Mouse (Mus musculus) hindbrain, embryonic 13.5 days (tissue): ENCODE measurements around the gene Matk. TPM values are rescaled to one million over a fixed set of nuclear protein-coding genes. Genes with fewer than 3 reads are reported as not detected.

Source experiments
- ATAC-seq: fragments of 200-750 bp; cut with Nextera tagmentation; 2 replicates; pipeline ENCODE4 v1.8.0; 2017; ENCODE audit warnings: moderate TSS enrichment; ENCODE audit not compliant: low FRiP score
- H3K27ac ChIP-seq: fragments of 300-500 bp; sonication (generic); 2 replicates; pipeline ENCODE4 v1.5.1; 2015; ENCODE audit warnings: inconsistent platforms, mild to moderate bottlenecking, moderate library complexity
- H3K27me3 ChIP-seq: fragments of 300-500 bp; sonication (generic); 2 replicates; pipeline ENCODE4 v1.6.1; 2015; ENCODE audit warnings: mild to moderate bottlenecking, inconsistent platforms
- H3K36me3 ChIP-seq: fragments of 300-500 bp; sonication (generic); 2 replicates; pipeline ENCODE4 v1.6.1; 2015; ENCODE audit warnings: mild to moderate bottlenecking, inconsistent platforms
- H3K4me1 ChIP-seq: fragments of 300-500 bp; sonication (generic); replicated peaks from 2 replicates; pipeline ENCODE4 v1.6.1; 2015; ENCODE audit warnings: inconsistent platforms
- H3K4me2 ChIP-seq: fragments of 300-500 bp; sonication (generic); 2 replicates; pipeline ENCODE4 v1.6.1; 2015; ENCODE audit warnings: inconsistent platforms, mild to moderate bottlenecking, moderate library complexity
- H3K4me3 ChIP-seq: fragments of 300-500 bp; sonication (generic); 2 replicates; pipeline ENCODE4 v1.5.1; 2015; ENCODE audit warnings: mild to moderate bottlenecking, inconsistent platforms
- H3K9ac ChIP-seq: fragments of 300-500 bp; sonication (generic); 2 replicates; pipeline ENCODE4 v1.6.1; 2015; ENCODE audit warnings: mild to moderate bottlenecking, inconsistent platforms
- H3K9me3 ChIP-seq: fragments of 300-500 bp; sonication (generic); 2 replicates; pipeline ENCODE4 v1.6.1; 2016; ENCODE audit warnings: inconsistent platforms
- WGBS: fragments of 180-500 bp; shearing (Covaris S2); methylation state at CpG from one replicate; pipeline ENCODE4 v1.1.7; 2015; 5-methylcytosine and 5-hydroxymethylcytosine counted together
- polyA plus RNA-seq: library from polyadenylated mRNA; unstranded; fragments of >200 nt; fragmentation: Nextera tagmentation; extraction: Ambion mirVana; gene quantifications from 2 replicates; pipeline ENCODE4 v1.2.1, GENCODE M21; 2015

Gene Matk
- polyA plus RNA-seq, 1 experiment from 2014 or later, result 16.4 TPM

DNA sequence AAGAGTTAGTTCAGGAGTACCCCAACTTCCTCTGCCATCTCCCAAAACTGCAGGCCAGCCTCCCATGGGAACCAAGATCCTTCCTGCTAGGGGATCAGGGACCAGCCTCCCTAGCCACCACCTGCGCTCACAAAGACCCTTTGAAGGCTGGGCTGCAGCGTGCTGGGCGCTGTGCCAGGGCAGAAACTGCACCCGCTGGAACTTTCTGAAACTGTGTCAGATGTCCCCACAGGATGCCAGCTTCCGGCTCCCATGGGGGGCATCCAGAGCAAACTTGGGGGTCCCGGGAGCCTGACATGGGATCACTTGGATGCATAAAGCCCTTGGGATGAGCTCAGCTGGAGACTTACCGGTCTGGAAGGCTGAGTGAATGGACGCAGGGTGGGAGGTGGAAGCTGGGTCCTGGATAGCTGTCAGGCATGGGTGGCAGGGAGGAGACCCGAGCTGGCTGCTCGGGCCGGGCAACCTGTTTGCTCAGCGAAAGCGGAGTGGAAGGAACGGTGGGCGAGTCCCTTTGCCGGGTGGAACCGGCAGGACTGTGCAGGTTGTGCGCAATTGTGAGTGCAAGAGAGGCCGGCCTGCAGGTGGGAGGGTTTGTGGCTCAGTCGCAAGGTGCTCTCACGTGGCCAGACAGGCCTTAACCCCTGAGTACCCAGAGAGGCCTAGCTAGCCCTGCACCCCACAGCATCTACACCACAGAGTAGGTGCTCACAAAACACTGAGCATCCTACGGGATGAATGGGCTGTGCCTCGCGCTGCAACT is 38.1 kb downstream of the Matk start:
- peaks cover 37% of the 10 kb centered on the region for H3K4me1 ChIP-seq
- no peak overlapping the region for H3K4me3 ChIP-seq
- WGBS, result 16% methylated on average over 24 of the region's 24 CpGs
- no peak overlapping the region for H3K4me2 ChIP-seq
- H3K9ac ChIP-seq, result peak overlapping the region; percentile 36
- H3K9me3 ChIP-seq, result no peaks in the 10 kb centered on the region
- peaks cover 44% of the 10 kb centered on the region for H3K27me3 ChIP-seq
- no peaks in the 10 kb centered on the region for H3K36me3 ChIP-seq
- no peak for ATAC-seq
- H3K27ac ChIP-seq, result no peak overlapping the region

- Histone ChIP-seq H3K9me3 (no peaks in the 10 kb centered on the region), H3K27ac (no peak within 1 kb of the TSS), H3K36me3 (no peaks in the 10 kb centered on the region), H3K27me3 (peaks cover 44% of the 10 kb centered on the region), H3K4me2 (no peak within 1 kb of the TSS), H3K4me1 (peaks cover 40% of the 10 kb centered on the region), H3K9ac (peak within 1 kb of the TSS; percentile 36), H3K4me3 (0 out of 2 replicates have a peak within 1 kb of the TSS, but pooled peaks have one; percentile 79)
- WGBS, result 81% methylated on average over 9 of the region's 9 CpGs
- ATAC-seq, result no peak
Measured at GRCm38 (mm10) chr10:81291511-81292104, 38.9 kb downstream of the Matk start, which contains the start of gene Tjp3. Gene Tjp3, minus strand, starts transcription at chr10:81291581.

GRCm38 (mm10) chr10:81292554-81293333 is 40.0 kb downstream of the Matk start, which contains the start of gene Pip5k1c:
Gene Pip5k1c, plus strand, starts transcription at chr10:81292963.
- Histone ChIP-seq H3K9ac (peak within 1 kb of the TSS; percentile 91), H3K4me3 (peak within 1 kb of the TSS; percentile 79), H3K27me3 (peaks cover 34% of the 10 kb centered on the region), H3K4me2 (peak within 1 kb of the TSS; percentile 85), H3K36me3 (no peaks in the 10 kb centered on the region), H3K9me3 (no peaks in the 10 kb centered on the region), H3K4me1 (peaks cover 49% of the 10 kb centered on the region), H3K27ac (peak within 1 kb of the TSS; percentile 93)
- under 1% methylated on average over 56 of the region's 80 CpGs for WGBS
- peak; percentile 94 for ATAC-seq

- 5% methylated on average over 25 of the region's 25 CpGs for WGBS
- Histone ChIP-seq H3K4me1 (peaks cover 51% of the 10 kb centered on the region), H3K4me2 (peak overlapping the region; percentile 85), H3K27ac (peak overlapping the region; percentile 93), H3K36me3 (peaks cover 6% of the 10 kb centered on the region; the same call in 1 of the 2 replicates), H3K4me3 (peak overlapping the region; percentile 79), H3K27me3 (peaks cover 26% of the 10 kb centered on the region), H3K9me3 (no peaks in the 10 kb centered on the region), H3K9ac (peak overlapping the region; percentile 91)
- peak; percentile 11 for ATAC-seq
Measured at GRCm38 (mm10) chr10:81293334-81294030, 40.7 kb downstream of the Matk start.

DNA sequence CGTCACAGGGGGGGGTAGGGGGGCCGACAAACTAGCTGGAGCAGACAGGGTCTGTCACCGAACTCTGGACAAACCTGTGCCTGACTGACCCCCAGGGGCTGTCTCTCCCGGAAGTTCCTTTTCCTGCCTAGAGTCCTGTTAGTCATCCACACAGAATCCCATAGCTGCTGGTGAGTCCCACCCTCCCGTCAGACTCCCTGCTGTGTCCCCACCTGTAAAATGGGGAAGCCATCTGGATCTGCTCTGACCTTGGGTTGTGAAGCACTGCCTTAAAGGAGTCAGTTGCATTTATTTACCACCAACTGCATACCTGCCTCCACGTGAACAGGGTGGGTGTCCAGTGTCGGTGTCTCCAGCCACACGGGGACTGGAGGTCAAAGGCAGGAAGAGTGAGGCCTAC is 41.7 kb downstream of the Matk start:
- Histone ChIP-seq H3K4me1 (peaks cover 54% of the 10 kb centered on the region), H3K36me3 (peaks cover 7% of the 10 kb centered on the region; the same call in 1 of the 2 replicates), H3K4me3 (peak overlapping the region; percentile 79), H3K27ac (no peak overlapping the region), H3K27me3 (peaks cover 21% of the 10 kb centered on the region), H3K9ac (peak overlapping the region; percentile 91), H3K4me2 (peak overlapping the region; percentile 85), H3K9me3 (no peaks in the 10 kb centered on the region)
- ATAC-seq, result no peak
- 60% methylated on average over 8 of the region's 8 CpGs for WGBS

DNA sequence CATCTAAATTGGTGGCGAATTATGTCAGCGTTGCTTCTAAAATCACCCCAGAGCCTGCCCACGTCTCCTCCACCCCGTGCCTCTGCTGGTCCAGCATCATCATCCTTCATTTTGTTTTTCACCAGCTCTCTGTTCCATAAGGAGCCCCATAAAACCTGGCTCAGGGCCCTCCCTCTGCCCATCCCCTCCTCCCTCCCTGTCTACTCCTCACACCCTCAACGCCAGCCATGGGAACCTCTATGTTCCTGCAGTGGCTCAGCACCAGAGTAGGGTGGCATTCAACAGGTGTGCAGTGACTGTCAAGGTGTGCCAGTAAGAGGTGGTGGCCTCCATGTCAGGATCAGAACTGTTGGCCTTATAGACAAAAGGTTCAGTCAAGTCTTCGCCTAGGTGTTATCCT is 42.5 kb downstream of the Matk start:
- Histone ChIP-seq H3K4me3 (0 out of 2 replicates have a peak overlapping the region, but pooled peaks have one; percentile 79), H3K27me3 (peaks cover 13% of the 10 kb centered on the region), H3K36me3 (peaks cover 7% of the 10 kb centered on the region; the same call in 1 of the 2 replicates), H3K4me1 (peaks cover 61% of the 10 kb centered on the region), H3K27ac (no peak overlapping the region), H3K4me2 (peak overlapping the region; percentile 85; the same call in 1 of the 2 replicates), H3K9ac (peak overlapping the region; percentile 91), H3K9me3 (no peaks in the 10 kb centered on the region)
- ATAC-seq, result no peak
- WGBS, result 94% methylated on average over 6 of the region's 6 CpGs

DNA sequence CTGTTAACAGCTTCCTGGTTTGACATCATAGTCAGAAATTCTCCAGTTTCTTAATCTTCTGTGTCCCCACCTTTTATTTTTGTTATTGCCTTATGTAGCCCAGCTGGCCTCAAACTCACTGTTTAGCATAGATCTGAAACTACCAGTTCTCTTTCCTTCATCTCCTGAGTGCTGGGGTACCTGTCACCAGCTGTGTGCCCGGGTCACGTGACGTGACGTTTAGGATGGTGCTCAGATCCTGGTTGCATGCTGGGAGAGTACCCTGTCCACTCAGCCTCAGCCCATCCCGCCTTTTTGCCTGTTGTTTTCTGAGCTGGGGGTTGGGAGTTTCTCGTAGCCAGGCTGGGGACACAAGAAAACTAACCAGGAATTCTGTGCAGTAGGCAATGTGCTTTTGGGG is 44.5 kb downstream of the Matk start:
- peaks cover 7% of the 10 kb centered on the region; the same call in 1 of the 2 replicates for H3K36me3 ChIP-seq
- no peak overlapping the region for H3K4me2 ChIP-seq
- no peak overlapping the region; the same call in 1 of the 2 replicates for H3K9ac ChIP-seq
- peak overlapping the region; percentile 56; the same call in 1 of the 2 replicates for H3K27ac ChIP-seq
- peaks cover 68% of the 10 kb centered on the region for H3K4me1 ChIP-seq
- H3K27me3 ChIP-seq, result no peaks in the 10 kb centered on the region
- no peak for ATAC-seq
- WGBS, result 82% methylated on average over 6 of the region's 6 CpGs
- H3K4me3 ChIP-seq, result no peak overlapping the region
- no peaks in the 10 kb centered on the region for H3K9me3 ChIP-seq

DNA sequence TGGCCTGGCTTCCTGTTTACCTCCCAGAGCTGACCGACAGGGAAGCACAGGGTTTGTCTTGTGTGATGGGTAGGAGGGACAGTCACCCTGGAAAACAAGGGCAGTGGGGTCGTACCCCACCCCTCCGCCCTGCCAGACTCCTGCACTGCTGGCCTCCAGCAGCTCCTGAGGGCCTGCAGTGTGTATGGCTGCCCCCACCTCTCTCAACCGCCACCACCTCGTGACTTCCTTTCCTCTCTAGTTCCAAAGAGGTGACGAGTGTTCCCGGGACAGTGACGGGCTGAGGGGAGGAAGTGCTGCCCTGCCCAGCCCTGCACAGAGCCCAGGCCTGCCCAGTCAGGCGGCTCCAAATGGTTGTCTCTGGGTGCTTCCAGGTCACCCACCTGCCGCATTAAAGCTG is 45.1 kb downstream of the Matk start:
- no peaks in the 10 kb centered on the region for H3K9me3 ChIP-seq
- no peak overlapping the region for H3K4me3 ChIP-seq
- H3K36me3 ChIP-seq, result peaks cover 7% of the 10 kb centered on the region; the same call in 1 of the 2 replicates
- no peak overlapping the region; the same call in 1 of the 2 replicates for H3K9ac ChIP-seq
- no peaks in the 10 kb centered on the region for H3K27me3 ChIP-seq
- 75% methylated on average over 10 of the region's 10 CpGs for WGBS
- H3K4me1 ChIP-seq, result peaks cover 74% of the 10 kb centered on the region
- H3K4me2 ChIP-seq, result no peak overlapping the region
- ATAC-seq, result no peak
- peak overlapping the region; percentile 56 for H3K27ac ChIP-seq

GRCm38 (mm10) chr10:81298369-81299100 is 45.8 kb downstream of the Matk start:
- ATAC-seq, result no peak
- peaks cover 81% of the 10 kb centered on the region for H3K4me1 ChIP-seq
- no peak overlapping the region for H3K4me3 ChIP-seq
- WGBS, result 96% methylated on average over 17 of the region's 17 CpGs
- no peak overlapping the region for H3K4me2 ChIP-seq
- no peaks in the 10 kb centered on the region for H3K9me3 ChIP-seq
- 0 out of 2 replicates have a peak overlapping the region, but pooled peaks have one; percentile 30 for H3K27ac ChIP-seq
- H3K9ac ChIP-seq, result no peak overlapping the region
- no peaks in the 10 kb centered on the region for H3K27me3 ChIP-seq
- peaks cover 7% of the 10 kb centered on the region; the same call in 1 of the 2 replicates for H3K36me3 ChIP-seq

- H3K27me3 ChIP-seq, result no peaks in the 10 kb centered on the region
- H3K4me1 ChIP-seq, result peaks cover 72% of the 10 kb centered on the region
- H3K9me3 ChIP-seq, result no peaks in the 10 kb centered on the region
- H3K4me3 ChIP-seq, result no peak overlapping the region
- peak overlapping the region; percentile 8; the same call in 1 of the 2 replicates for H3K27ac ChIP-seq
- H3K36me3 ChIP-seq, result peaks cover 7% of the 10 kb centered on the region; the same call in 1 of the 2 replicates
- 90% methylated on average over 14 of the region's 14 CpGs for WGBS
- H3K9ac ChIP-seq, result peak overlapping the region; percentile 43; the same call in 1 of the 2 replicates
- H3K4me2 ChIP-seq, result no peak overlapping the region
- no peak for ATAC-seq
Measured at GRCm38 (mm10) chr10:81299585-81300351, 47.0 kb downstream of the Matk start.
